16 mouse cellular contexts compared by ENCODE assay signal in the genomic region with DNA sequence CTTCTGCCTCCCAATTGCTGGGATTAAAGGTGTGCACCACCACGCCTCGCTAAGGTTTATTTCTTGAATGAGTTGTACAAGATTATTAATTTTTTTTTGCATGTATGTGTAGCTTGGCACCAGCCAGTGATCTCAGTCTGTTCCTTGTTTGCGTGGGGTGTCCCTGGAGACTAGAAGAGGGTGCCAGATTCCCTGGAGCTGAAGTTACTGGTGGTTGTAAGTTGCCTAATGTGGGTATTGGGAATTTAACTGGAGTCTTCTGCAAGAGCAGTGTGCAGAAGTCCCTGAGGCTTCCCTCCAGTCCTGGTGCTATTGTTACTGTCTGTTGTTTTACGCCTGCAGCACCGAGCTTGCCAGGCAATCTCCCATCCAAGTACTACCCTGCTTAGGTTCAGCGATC. TPM values are rescaled to one million over a fixed set of nuclear protein-coding genes. Genes with fewer than 3 reads are reported as not detected.
"Had no signal": no experiment of that assay in that cellular context is flagged by ENCODE, and none has a peak within 500 bp of the region (broad histone marks: within the 10 kb centered on the region; RNA-seq: fewer than 3 reads in every experiment).

No protein-coding gene starts in this region.

- H3K9me3 ChIP-seq: limb, embryonic 10.5 days; liver, embryonic 13.5 days; lung, embryonic 15.5 days; megakaryocyte, embryonic 14.5 days; midbrain, embryonic 15.5 days; neural tube, embryonic 12.5 days had no signal

- H3K4me1 ChIP-seq: limb, embryonic 10.5 days; liver, embryonic 13.5 days; lung, embryonic 15.5 days; midbrain, embryonic 15.5 days; neural tube, embryonic 12.5 days had no signal

- H3K27ac ChIP-seq: left cerebral cortex, adult 2 months; limb, embryonic 10.5 days; liver, embryonic 13.5 days; lung, embryonic 15.5 days; macrophage; midbrain, embryonic 15.5 days; neural tube, embryonic 12.5 days; stomach, postnatal 0 days had no signal

- H3K27me3 ChIP-seq: liver, embryonic 13.5 days; lung, embryonic 15.5 days; midbrain, embryonic 15.5 days; neural tube, embryonic 12.5 days had no signal

- DNase-seq: kidney, adult 8-10 months; liver, embryonic 13.5 days; liver, postnatal 0 days; lung, postnatal 14 days; thymus, adult 2 months; thymus, postnatal 25 days had no signal

- H3K36me3 ChIP-seq: liver, embryonic 13.5 days; lung, embryonic 15.5 days; midbrain, embryonic 15.5 days had no signal

- H3K4me3 ChIP-seq: left cerebral cortex, adult 2 months; limb, embryonic 10.5 days; liver, embryonic 13.5 days; lung, embryonic 15.5 days; megakaryocyte, embryonic 14.5 days; midbrain, embryonic 15.5 days; neural tube, embryonic 12.5 days had no signal

RNA-seq across cellular contexts. Expression of a gene that starts 44.6 kb away (rescaled TPM):
- total RNA-seq: monocyte, adult 5-6 weeks; neutrophil, adult 5-6 weeks had no signal
- polyA plus RNA-seq: liver, postnatal 0 days; macrophage had no signal
